Mouse (Mus musculus) small intestine, adult 2 months (tissue): ENCODE measurements around the gene Pcgf6.
"Not testable (repeated sequence)": the region's sequence is repeated elsewhere in the genome, so short reads cannot be mapped to it uniquely, and the experiment has no call there.

ENCODE experiments used
- CTCF ChIP-seq: fragments of 200-500 bp; IDR thresholded peaks from 2 replicates; pipeline ENCODE4 v1.5.1; 2012; ENCODE audit warnings: low read depth, mild to moderate bottlenecking, control low read depth, inconsistent platforms, low read length, moderate library complexity, mixed read lengths; ENCODE audit not compliant: insufficient replicate concordance, insufficient read length; ENCODE audit errors: extremely low read depth
- POLR2A ChIP-seq: fragments of 200-500 bp; IDR thresholded peaks from 2 replicates; pipeline ENCODE4 v1.6.1; 2012; ENCODE audit warnings: low read depth, mild to moderate bottlenecking, control low read depth, inconsistent platforms, low read length, moderate library complexity

- not testable (repeated sequence) for TF ChIP-seq POLR2A, CTCF
Observed at GRCm38 (mm10) chr19:46992329-46992728, 58.4 kb downstream of the Pcgf6 start.
